Mouse (Mus musculus) gastrocnemius, adult 2 months (tissue): ENCODE data around the gene Vmn1r73. TPM values are rescaled to one million over a fixed set of nuclear protein-coding genes. Genes with fewer than 3 reads are reported as not detected.

ENCODE experiments used
- DNase-seq: peaks from one replicate; pipeline ENCODE4 v3.0.0; 2022
- H3K27ac ChIP-seq: fragments of 200-600 bp; 2 replicates; pipeline ENCODE4 v1.8.1; 2022; ENCODE audit warnings: mild to moderate bottlenecking
- H3K4me3 ChIP-seq: fragments of 200-600 bp; 2 replicates; pipeline ENCODE4 v1.8.1; 2022; ENCODE audit warnings: mild to moderate bottlenecking, moderate library complexity
- CTCF ChIP-seq: fragments of 200-600 bp; IDR thresholded peaks from 2 replicates; pipeline ENCODE4 v1.8.1; 2022; ENCODE audit warnings: antibody characterized with exemption, mild to moderate bottlenecking, moderate library complexity
- intact Hi-C: fragments of 180-260 bp; cut with DNase I; formaldehyde crosslinking; loops from one replicate; pipeline ENCODE4 v1.15.1; 2025
- long read RNA-seq, 2 experiments: library from polyadenylated mRNA; stranded (forward); transcript quantifications; one replicate each; pipeline ENCODE4 v2.0.0; 2021
- total RNA-seq, 2 experiments: library from RNA; stranded (reverse); gene quantifications; 2 replicates each; pipeline ENCODE4 v1.2.3; 2021

The Vmn1r73 gene
- total RNA-seq: not detected
- long read RNA-seq, experiment 1: 0 reads
- long read RNA-seq, experiment 2: 0 reads

GRCm38 (mm10) chr7:11729966-11730365 is at the start of gene Vmn1r73:
Gene Vmn1r73 (plus strand): TSS chr7:11730266.
- Histone ChIP-seq H3K4me3 (no peak within 1 kb of the TSS), H3K27ac (no peak within 1 kb of the TSS)
- intact Hi-C loops: no loop called here
- no peak for TF ChIP-seq CTCF
- DNase-seq: no peak

Other genes with a start within 250 kb of the Vmn1r73 start
- gene Zscan4-ps2, start 216.0 kb upstream of the Vmn1r73 start, total RNA-seq: not detected
- not detected for gene Zscan4-ps3, start 121.0 kb upstream of the Vmn1r73 start, total RNA-seq
- not detected for gene Vmn1r72, start 50.1 kb upstream of the Vmn1r73 start, total RNA-seq
- gene Vmn1r74, start 103.7 kb downstream of the Vmn1r73 start, total RNA-seq: not detected
- gene Vmn1r75, start 144.4 kb downstream of the Vmn1r73 start, total RNA-seq: not detected
- not detected for gene Vmn1r76, start 207.9 kb downstream of the Vmn1r73 start, total RNA-seq